In genomic region chr2:69897618-69898575, GRCm38 (mm10) we compare ENCODE assay signal across 8 mouse cellular contexts. TPM values are rescaled to one million over a fixed set of nuclear protein-coding genes. Genes with fewer than 3 reads are reported as not detected.
DNase-seq lines count a peak whose midpoint lies in the region; ATAC-seq lines count a peak whose summit lies in the region.

No protein-coding gene starts in this region.

- H3K36me3 ChIP-seq in embryonic facial prominence, embryonic 13.5 days: peaks cover 13% of the 10 kb centered on the region; the same call in 1 of the 2 replicates
- peaks cover 5% of the 10 kb centered on the region; the same call in 1 of the 2 replicates for H3K36me3 ChIP-seq in limb, embryonic 13.5 days
- peaks cover 8% of the 10 kb centered on the region for H3K36me3 ChIP-seq in midbrain, embryonic 14.5 days (ENCODE audit: control insufficient read depth, insufficient read depth, low read length)

- ATAC-seq in embryonic facial prominence, embryonic 13.5 days (ENCODE audit: insufficient number of reproducible peaks, insufficient read depth, low FRiP score, low TSS enrichment, low read depth): peak; percentile 64
- ATAC-seq in limb, embryonic 13.5 days (ENCODE audit: low FRiP score, low read depth): peak; percentile 8; the same call in 1 of the 2 replicates
- ATAC-seq in midbrain, embryonic 14.5 days (ENCODE audit: low FRiP score, low TSS enrichment): peak; percentile 62

- peaks cover 17% of the 10 kb centered on the region for H3K4me1 ChIP-seq in embryonic facial prominence, embryonic 13.5 days
- peaks cover 12% of the 10 kb centered on the region for H3K4me1 ChIP-seq in limb, embryonic 13.5 days
- H3K4me1 ChIP-seq in midbrain, embryonic 14.5 days (ENCODE audit: control insufficient read depth, insufficient read depth, low read length): peaks cover 10% of the 10 kb centered on the region; the same call in 1 of the 2 replicates

- H3K27me3 ChIP-seq in embryonic facial prominence, embryonic 13.5 days: no peaks in the 10 kb centered on the region
- H3K27me3 ChIP-seq in limb, embryonic 13.5 days: no peaks in the 10 kb centered on the region
- H3K27me3 ChIP-seq in midbrain, embryonic 14.5 days (ENCODE audit: control insufficient read depth, insufficient read depth, low read length): no peaks in the 10 kb centered on the region

- H3K4me3 ChIP-seq in embryonic facial prominence, embryonic 13.5 days: peak overlapping the region; percentile 99
- H3K4me3 ChIP-seq in limb, embryonic 13.5 days: peak overlapping the region; percentile 97
- H3K4me3 ChIP-seq in midbrain, embryonic 14.5 days (replicated peaks; ENCODE audit: low read depth, low read length): peak overlapping the region; percentile 98

- no peaks in the 10 kb centered on the region for H3K9me3 ChIP-seq in embryonic facial prominence, embryonic 13.5 days
- H3K9me3 ChIP-seq in limb, embryonic 13.5 days: no peaks in the 10 kb centered on the region
- no peaks in the 10 kb centered on the region for H3K9me3 ChIP-seq in midbrain, embryonic 14.5 days (ENCODE audit: control insufficient read depth, low read length)

- H3K9ac ChIP-seq in embryonic facial prominence, embryonic 13.5 days: peak overlapping the region; percentile 100
- peak overlapping the region; percentile 99 for H3K9ac ChIP-seq in limb, embryonic 13.5 days
- peak overlapping the region; percentile 99 for H3K9ac ChIP-seq in midbrain, embryonic 14.5 days (replicated peaks; ENCODE audit: low read length)

- WGBS in embryonic facial prominence, embryonic 13.5 days: under 1% methylated on average over 55 of the region's 55 CpGs
- WGBS in limb, embryonic 13.5 days: under 1% methylated on average over 55 of the region's 55 CpGs
- under 1% methylated on average over 55 of the region's 55 CpGs for WGBS in midbrain, embryonic 14.5 days

- peak overlapping the region; percentile 93 for H3K27ac ChIP-seq in embryonic facial prominence, embryonic 13.5 days
- H3K27ac ChIP-seq in limb, embryonic 13.5 days: peak overlapping the region; percentile 91
- H3K27ac ChIP-seq in midbrain, embryonic 14.5 days (replicated peaks; ENCODE audit: low read depth, low read length): peak overlapping the region; percentile 93

- peak; percentile 85 for DNase-seq in 416B (ENCODE audit: low read depth)
- DNase-seq in adrenal gland, postnatal 36 days: peak; percentile 69 to 83
- DNase-seq in heart, adult 8-10 months (ENCODE audit: low spot score): peak; percentile 65
- peak; percentile 45 to 54 for DNase-seq in kidney, adult 8-10 months
- DNase-seq in midbrain, embryonic 14.5 days: peak; percentile 64
- DNase-seq in spleen, adult 18-20 months: peak; percentile 34 to 52

- peak overlapping the region; percentile 95 for H3K4me2 ChIP-seq in embryonic facial prominence, embryonic 13.5 days
- H3K4me2 ChIP-seq in limb, embryonic 13.5 days (replicated peaks): peak overlapping the region; percentile 98
- peak overlapping the region; percentile 63 for H3K4me2 ChIP-seq in midbrain, embryonic 14.5 days (ENCODE audit: low read length)

RNA-seq across cellular contexts. Expression of gene Ubr3, which starts 0.9 kb away (rescaled TPM):
- 10 to 100 TPM; 79.7 to 94.1 TPM for total RNA-seq in adrenal gland, postnatal 36 days (2021)
- 16.7 and 17.1 TPM in 2 replicates for polyA plus RNA-seq in embryonic facial prominence, embryonic 13.5 days (2015; fragmentation: Nextera tagmentation; extraction: Ambion mirVana)
- 100 to 1,000 TPM; 129 to 132 (median 132) TPM for total RNA-seq in heart, adult 8-10 months (2022)
- polyA plus RNA-seq in limb, embryonic 13.5 days (2015; fragmentation: Nextera tagmentation; extraction: Ambion mirVana): 13.8 and 14.6 TPM in 2 replicates
- polyA plus RNA-seq in midbrain, embryonic 14.5 days (2014; fragmentation: Nextera tagmentation; extraction: Ambion mirVana): 26.0 and 26.9 TPM in 2 replicates

RNA-seq across cellular contexts. Expression of gene Mettl5, which starts 12.5 kb away (rescaled TPM):
- total RNA-seq in adrenal gland, postnatal 36 days (2021): 10 to 100 TPM; 16.2 to 23.6 TPM
- 41.1 and 45.6 TPM in 2 replicates for polyA plus RNA-seq in embryonic facial prominence, embryonic 13.5 days (2015; fragmentation: Nextera tagmentation; extraction: Ambion mirVana)
- total RNA-seq in heart, adult 8-10 months (2022): 10 to 100 TPM; 21.0 to 24.4 (median 22.6) TPM
- polyA plus RNA-seq in limb, embryonic 13.5 days (2015; fragmentation: Nextera tagmentation; extraction: Ambion mirVana): 36.2 and 40.5 TPM in 2 replicates
- 27.7 and 29.7 TPM in 2 replicates for polyA plus RNA-seq in midbrain, embryonic 14.5 days (2014; fragmentation: Nextera tagmentation; extraction: Ambion mirVana)

RNA-seq across cellular contexts. Expression of gene Ssb, which starts 36.5 kb away (rescaled TPM):
- total RNA-seq in adrenal gland, postnatal 36 days (2021): 100 to 1,000 TPM; 175 to 188 TPM
- 396 and 412 TPM in 2 replicates for polyA plus RNA-seq in embryonic facial prominence, embryonic 13.5 days (2015; fragmentation: Nextera tagmentation; extraction: Ambion mirVana)
- total RNA-seq in heart, adult 8-10 months (2022): 10 to 100 TPM; 58.2 to 78.0 (median 62.0) TPM
- polyA plus RNA-seq in limb, embryonic 13.5 days (2015; fragmentation: Nextera tagmentation; extraction: Ambion mirVana): 379 and 400 TPM in 2 replicates
- 251 and 296 TPM in 2 replicates for polyA plus RNA-seq in midbrain, embryonic 14.5 days (2014; fragmentation: Nextera tagmentation; extraction: Ambion mirVana)

Comparison
In these comparisons a context has a peak if more than half of its experiments do, and no peak if none do; other contexts are left out.
1. Peak in every context shown above with its lines: DNase-seq, ATAC-seq, H3K4me3 ChIP-seq and H3K27ac ChIP-seq.
2. ATAC-seq: peak in every context shown above with its lines; median percentile 64 in embryonic facial prominence, embryonic 13.5 days; 62 in midbrain, embryonic 14.5 days; 8 in limb, embryonic 13.5 days.